ENCODE assay signal across 15 mouse cellular contexts in genomic region chr16:22734529-22735022, GRCm38 (mm10).
DNase-seq lines count a peak whose midpoint lies in the region; ATAC-seq and TF ChIP-seq lines count a peak whose summit lies in the region.
"Had no signal": no experiment of that assay in that cellular context is flagged by ENCODE, and none has a peak within 500 bp of the region (broad histone marks: within the 10 kb centered on the region; RNA-seq: fewer than 3 reads in every experiment).

No protein-coding gene starts in this region.

- no peak overlapping the region; the same call in 1 of the 2 replicates for H3K4me2 ChIP-seq in hindbrain, embryonic 14.5 days (replicated peaks)
- peak overlapping the region; percentile 12; the same call in 1 of the 2 replicates for H3K4me2 ChIP-seq in midbrain, embryonic 16.5 days (ENCODE audit: low read length)
- H3K4me2 ChIP-seq: intestine, embryonic 15.5 days had no signal

- H3K36me3 ChIP-seq in hindbrain, embryonic 14.5 days (replicated peaks; ENCODE audit: control insufficient read depth, insufficient read depth): no peaks in the 10 kb centered on the region
- H3K36me3 ChIP-seq in midbrain, embryonic 16.5 days (ENCODE audit: control insufficient read depth, insufficient read depth, low read length): no peaks in the 10 kb centered on the region
- H3K36me3 ChIP-seq: heart, embryonic 15.5 days; intestine, embryonic 15.5 days had no signal

- H3K27ac ChIP-seq in embryonic fibroblast, embryonic 13.5 days (ENCODE audit: insufficient read depth, low read length): peak overlapping the region; percentile 26; the same call in 1 of the 2 replicates
- no peak overlapping the region for H3K27ac ChIP-seq in hindbrain, embryonic 14.5 days
- H3K27ac ChIP-seq in midbrain, embryonic 16.5 days (ENCODE audit: low read length): 0 out of 2 replicates have a peak overlapping the region, but pooled peaks have one; percentile 2
- H3K27ac ChIP-seq: heart, embryonic 15.5 days; intestine, embryonic 15.5 days; left cerebral cortex, adult 2 months had no signal

- H3K4me1 ChIP-seq in embryonic fibroblast, embryonic 13.5 days (ENCODE audit: control insufficient read depth, insufficient read depth, low read length): peaks cover 6% of the 10 kb centered on the region; the same call in 1 of the 2 replicates
- H3K4me1 ChIP-seq in hindbrain, embryonic 14.5 days (replicated peaks; ENCODE audit: control insufficient read depth, insufficient read depth, low read length): 0 out of 2 replicates have a peak, but pooled peaks cover 4% of the 10 kb centered on the region
- H3K4me1 ChIP-seq in midbrain, embryonic 16.5 days (ENCODE audit: control insufficient read depth, insufficient read depth, low read length): peaks cover 6% of the 10 kb centered on the region; the same call in 1 of the 2 replicates
- H3K4me1 ChIP-seq: intestine, embryonic 15.5 days had no signal

- no peak overlapping the region for H3K4me3 ChIP-seq in embryonic fibroblast, embryonic 13.5 days (ENCODE audit: insufficient read depth, low read length)
- no peak overlapping the region for H3K4me3 ChIP-seq in hindbrain, embryonic 14.5 days (replicated peaks; ENCODE audit: low read length)
- no peak overlapping the region for H3K4me3 ChIP-seq in midbrain, embryonic 16.5 days (ENCODE audit: low read depth, low read length)
- H3K4me3 ChIP-seq: heart, embryonic 15.5 days; intestine, embryonic 15.5 days; left cerebral cortex, adult 2 months; myocyte had no signal

- peak; percentile 51; the same call in 1 of the 2 replicates for ATAC-seq in hindbrain, embryonic 14.5 days (ENCODE audit: low FRiP score)
- ATAC-seq in midbrain, embryonic 16.5 days: peak; percentile 83
- ATAC-seq: intestine, embryonic 15.5 days had no signal

- H3K9ac ChIP-seq in hindbrain, embryonic 14.5 days: no peak overlapping the region
- no peak overlapping the region for H3K9ac ChIP-seq in midbrain, embryonic 16.5 days (ENCODE audit: low read depth, low read length)
- H3K9ac ChIP-seq: heart, embryonic 15.5 days; intestine, embryonic 15.5 days had no signal

- no peak for TF ChIP-seq POLR2A in embryonic fibroblast, embryonic 13.5 days (IDR thresholded peaks at IDR 0.05; ENCODE audit: low read depth, low read length)

- H3K27me3 ChIP-seq in hindbrain, embryonic 14.5 days (ENCODE audit: control insufficient read depth, insufficient read depth, low read length): no peaks in the 10 kb centered on the region
- H3K27me3 ChIP-seq in midbrain, embryonic 16.5 days (ENCODE audit: control insufficient read depth, insufficient read depth, low read depth, low read length): no peaks in the 10 kb centered on the region
- H3K27me3 ChIP-seq: heart, embryonic 15.5 days; intestine, embryonic 15.5 days; Patski had no signal

- TF ChIP-seq CTCF in embryonic fibroblast, embryonic 13.5 days (IDR thresholded peaks at IDR 0.05; ENCODE audit: borderline replicate concordance, insufficient read depth, low read length): no peak

- 29% methylated on average over 10 of the region's 10 CpGs for WGBS in hindbrain, embryonic 14.5 days
- WGBS in midbrain, embryonic 16.5 days: 24% methylated on average over 10 of the region's 10 CpGs

- H3K9me3 ChIP-seq in hindbrain, embryonic 14.5 days (ENCODE audit: control insufficient read depth, low read length): no peaks in the 10 kb centered on the region
- no peaks in the 10 kb centered on the region for H3K9me3 ChIP-seq in midbrain, embryonic 16.5 days (replicated peaks; ENCODE audit: control insufficient read depth, low read length, poor library complexity, severe bottlenecking)
- H3K9me3 ChIP-seq: heart, embryonic 15.5 days; intestine, embryonic 15.5 days had no signal

- peak; percentile 26 for DNase-seq in embryo, embryonic 11 days
- DNase-seq in hindbrain, embryonic 14.5 days (ENCODE audit: low spot score): peak; percentile 32
- no peak for DNase-seq in natural killer cell, adult 2 months (ENCODE audit: low spot score in 2 of 2)
- no peak for DNase-seq in layer of hippocampus, postnatal 25 days (ENCODE audit: extremely low spot score in 1 of 2, low spot score in 1 of 2)
- DNase-seq in ovary, adult 18-20 months (ENCODE audit: low spot score): no peak
- DNase-seq: cerebellum, postnatal 10 days; gastrocnemius, postnatal 10 days; kidney, postnatal 36 days had no signal

Comparison
In these comparisons a context has a peak if more than half of its experiments do, and no peak if none do; other contexts are left out.
1. DNase-seq: peak in embryo, embryonic 11 days (single experiment) and hindbrain, embryonic 14.5 days (single experiment); none in natural killer cell, adult 2 months (0 of 2), layer of hippocampus, postnatal 25 days (0 of 2) and ovary, adult 18-20 months (single experiment).